22 mouse cellular contexts compared by ENCODE assay signal in the genomic region with DNA sequence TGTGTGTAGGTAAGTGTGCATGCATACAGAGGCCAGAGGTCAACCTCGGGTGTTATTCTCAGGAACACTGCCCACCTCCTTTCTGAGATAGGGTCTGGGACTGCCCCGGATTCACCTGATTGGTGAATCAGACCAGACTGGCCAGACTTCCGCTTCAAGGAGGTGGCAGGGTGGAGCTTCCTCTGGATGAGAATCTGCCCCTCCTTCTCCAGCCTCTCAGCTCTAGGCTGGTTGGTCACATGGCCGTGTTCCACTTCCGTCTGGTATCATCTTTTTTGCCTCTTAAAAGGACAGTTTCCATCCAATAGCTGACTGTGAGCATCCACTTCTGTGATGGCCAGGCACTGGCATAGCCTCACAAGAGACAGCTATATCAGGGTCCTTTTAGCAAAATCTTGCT. TPM values are rescaled to one million over a fixed set of nuclear protein-coding genes. Genes with fewer than 3 reads are reported as not detected.
DNase-seq lines count a peak whose midpoint lies in the region; ATAC-seq and TF ChIP-seq lines count a peak whose summit lies in the region.
"Had no signal": no experiment of that assay in that cellular context is flagged by ENCODE, and none has a peak within 500 bp of the region (broad histone marks: within the 10 kb centered on the region; RNA-seq: fewer than 3 reads in every experiment).

No protein-coding gene starts in this region.

- no peak overlapping the region for H3K27ac ChIP-seq in midbrain, embryonic 11.5 days (ENCODE audit: low read depth, low read length)
- no peak overlapping the region for H3K27ac ChIP-seq in midbrain, embryonic 10.5 days (replicated peaks)
- no peak overlapping the region for H3K27ac ChIP-seq in CH12.LX (ENCODE audit: insufficient read depth, low read depth)
- H3K27ac ChIP-seq: embryonic facial prominence, embryonic 10.5 days; embryonic facial prominence, embryonic 12.5 days; forebrain, embryonic 13.5 days; forebrain, embryonic 15.5 days had no signal

- in situ Hi-C loops in CH12.LX (cut with MboI; ENCODE audit: low pct_ligation_motif_present, low pct_unique_long_range_greater_than_20kb, low sequenced_read_pairs) = loop anchor here (5.0 kb wide), 1 partner anchor 40 kb away; no protein-coding TSS in a partner anchor

- TF ChIP-seq POLR2A in CH12.LX (IDR thresholded peaks at IDR 0.05; ENCODE audit: low read depth, low read length) = no peak

- no peaks in the 10 kb centered on the region for H3K36me3 ChIP-seq in midbrain, embryonic 11.5 days (ENCODE audit: control insufficient read depth, insufficient read depth, low read length)
- no peaks in the 10 kb centered on the region for H3K36me3 ChIP-seq in midbrain, embryonic 10.5 days
- H3K36me3 ChIP-seq in CH12.LX (replicated peaks in 1 of 2; ENCODE audit: control insufficient read depth in 1 of 2, insufficient read depth in 1 of 2, low read length in 1 of 2) (no peaks in the 10 kb centered on the region), G1E (replicated peaks) (no peaks in the 10 kb centered on the region)
- H3K36me3 ChIP-seq: embryonic facial prominence, embryonic 10.5 days; embryonic facial prominence, embryonic 12.5 days; forebrain, embryonic 15.5 days had no signal

- no peaks in the 10 kb centered on the region for H3K79me2 ChIP-seq in CH12.LX (replicated peaks; ENCODE audit: control insufficient read depth, extremely low read depth, insufficient read depth, poor library complexity, severe bottlenecking)

- TF ChIP-seq CTCF in CH12.LX (conservative IDR thresholded peaks at IDR 0.05 in 1 of 2, IDR thresholded peaks at IDR 0.05 in 1 of 2; ENCODE audit: low read depth in 2 of 2, low read length in 2 of 2) (no peak), G1E (IDR thresholded peaks at IDR 0.05; ENCODE audit: low read depth, low read length) (no peak)

- TF ChIP-seq EP300 in CH12.LX (IDR thresholded peaks at IDR 0.05; ENCODE audit: low read length) = no peak

- dilution Hi-C loops in CH12.LX (cut with MboI; ENCODE audit: extremely low pct_ligation_motif_present, extremely low pct_unique_long_range_greater_than_20kb, low sequenced_read_pairs) = no loop called here

- no peaks in the 10 kb centered on the region for H3K9me3 ChIP-seq in midbrain, embryonic 11.5 days (ENCODE audit: control insufficient read depth, low read length)
- H3K9me3 ChIP-seq in midbrain, embryonic 10.5 days (replicated peaks) = no peaks in the 10 kb centered on the region
- H3K9me3 ChIP-seq in CH12.LX (replicated peaks; ENCODE audit: low read length) = no peaks in the 10 kb centered on the region
- H3K9me3 ChIP-seq in G1E (replicated peaks) = no peaks in the 10 kb centered on the region
- H3K9me3 ChIP-seq: embryonic facial prominence, embryonic 10.5 days; embryonic facial prominence, embryonic 12.5 days; forebrain, embryonic 13.5 days; forebrain, embryonic 15.5 days had no signal

- no peak for ATAC-seq in midbrain, embryonic 11.5 days (ENCODE audit: low FRiP score)
- peak; percentile 51; the same call in 1 of the 2 replicates for ATAC-seq in G1E (ENCODE audit: extremely low read depth, insufficient number of reproducible peaks, low FRiP score, poor library complexity, severe bottlenecking)
- ATAC-seq: CD4-positive, CD25-positive, alpha-beta regulatory T cell, adult 4 months; forebrain, embryonic 13.5 days; forebrain, embryonic 15.5 days; forebrain, postnatal 0 days had no signal

- peak; percentile 66 for DNase-seq in midbrain, embryonic 11.5 days (ENCODE audit: low spot score, missing footprints)
- no peak for DNase-seq in midbrain, embryonic 10.5 days (ENCODE audit: low spot score)
- DNase-seq in CH12.LX (ENCODE audit: extremely low read depth) = peak; percentile 23
- no peak for DNase-seq in G1E (ENCODE audit: low spot score)
- peak; percentile 53 for DNase-seq in ZHBTc4 (ENCODE audit: low read depth, low spot score)
- DNase-seq in spleen, postnatal 36 days (ENCODE audit: low spot score in 2 of 2) = no peak
- DNase-seq in adipocyte (ENCODE audit: low spot score) = no peak
- no peak for DNase-seq in cerebellum, postnatal 25 days
- DNase-seq: adrenal gland, adult 8-10 months; adrenal gland, postnatal 14 days; adrenal gland, postnatal 36 days; cerebellum, adult 11-12 months; cerebellum, adult 8-10 months; cerebellum, adult 9-11 months; cerebellum, postnatal 14 days; forebrain, postnatal 0 days had no signal

- H3K4me2 ChIP-seq in midbrain, embryonic 11.5 days = no peak overlapping the region
- H3K4me2 ChIP-seq in CH12.LX (ENCODE audit: insufficient read depth, low read depth, poor library complexity, severe bottlenecking) = no peak overlapping the region
- H3K4me2 ChIP-seq: embryonic facial prominence, embryonic 12.5 days; forebrain, embryonic 13.5 days; forebrain, embryonic 15.5 days had no signal

- WGBS in midbrain, embryonic 11.5 days = 78% methylated on average over 5 of the region's 5 CpGs
- 81% methylated on average over 5 of the region's 5 CpGs for WGBS in midbrain, embryonic 10.5 days

- H3K4me3 ChIP-seq in midbrain, embryonic 11.5 days (ENCODE audit: low read depth, low read length) = no peak overlapping the region
- no peak overlapping the region for H3K4me3 ChIP-seq in midbrain, embryonic 10.5 days
- no peak overlapping the region for H3K4me3 ChIP-seq in CH12.LX (replicated peaks in 1 of 3; ENCODE audit: low read depth in 2 of 3, low read length in 2 of 3, poor library complexity in 1 of 3)
- H3K4me3 ChIP-seq in G1E (ENCODE audit: low read depth, low read length) = no peak overlapping the region
- H3K4me3 ChIP-seq: embryonic facial prominence, embryonic 10.5 days; embryonic facial prominence, embryonic 12.5 days; forebrain, embryonic 13.5 days; forebrain, embryonic 15.5 days had no signal

- no peaks in the 10 kb centered on the region for H3K27me3 ChIP-seq in midbrain, embryonic 11.5 days (ENCODE audit: control insufficient read depth, insufficient read depth, low read length)
- 0 out of 2 replicates have a peak, but pooled peaks cover 10% of the 10 kb centered on the region for H3K27me3 ChIP-seq in midbrain, embryonic 10.5 days (ENCODE audit: low read depth, poor library complexity, severe bottlenecking)
- H3K27me3 ChIP-seq in CH12.LX (replicated peaks) (peaks cover 43% of the 10 kb centered on the region), G1E (ENCODE audit: insufficient read depth, low read length) (peaks cover 6% of the 10 kb centered on the region)
- H3K27me3 ChIP-seq: embryonic facial prominence, embryonic 12.5 days; forebrain, embryonic 13.5 days; forebrain, embryonic 15.5 days had no signal

- H3K4me1 ChIP-seq in midbrain, embryonic 11.5 days (ENCODE audit: control insufficient read depth, insufficient read depth, low read length) = no peaks in the 10 kb centered on the region
- peaks cover 3% of the 10 kb centered on the region; the same call in 1 of the 2 replicates for H3K4me1 ChIP-seq in midbrain, embryonic 10.5 days
- H3K4me1 ChIP-seq in CH12.LX (ENCODE audit: control insufficient read depth in 1 of 2, insufficient read depth in 2 of 2) = peaks cover 4% of the 10 kb centered on the region in 2 experiments; a peak in 2 of 4 replicates
- H3K4me1 ChIP-seq in G1E (ENCODE audit: insufficient read depth, low read depth, low read length) = peaks cover 5% of the 10 kb centered on the region; the same call in 1 of the 2 replicates
- H3K4me1 ChIP-seq: forebrain, embryonic 13.5 days; forebrain, embryonic 15.5 days had no signal

- no peak for TF ChIP-seq RAD21 in CH12.LX (IDR thresholded peaks at IDR 0.05; ENCODE audit: low read depth, low read length)

- H3K9ac ChIP-seq in midbrain, embryonic 11.5 days (ENCODE audit: low read length) = no peak overlapping the region
- H3K9ac ChIP-seq in CH12.LX (ENCODE audit: insufficient read depth, low read depth) = no peak overlapping the region
- H3K9ac ChIP-seq: embryonic facial prominence, embryonic 12.5 days; forebrain, embryonic 13.5 days; forebrain, embryonic 15.5 days; forebrain, postnatal 0 days had no signal

TF ChIP-seq in CH12.LX, 34 proteins besides CTCF, POLR2A, EP300 and RAD21:
- peak; percentile 52 for TF ChIP-seq ELF1 (IDR thresholded peaks at IDR 0.05; ENCODE audit: low read depth, low read length)
- TF ChIP-seq MAX (IDR thresholded peaks at IDR 0.05; ENCODE audit: low read length) = 0 out of 2 replicates have a peak, but pooled peaks have one; percentile 37
- peak; percentile 30; the same call in 1 of the 2 replicates for TF ChIP-seq USF2 (conservative IDR thresholded peaks at IDR 0.05; ENCODE audit: low read depth, low read length)
- no peak for TF ChIP-seq ZKSCAN1 (IDR thresholded peaks at IDR 0.05; ENCODE audit: borderline replicate concordance, low read depth, low read length)
- TF ChIP-seq USF1 (IDR thresholded peaks at IDR 0.05; ENCODE audit: low read depth, low read length) = peak; percentile 56

RNA-seq across cellular contexts. Expression of a gene that starts 24.3 kb away (rescaled TPM):
- 7.8 and 9.8 TPM in 2 replicates for polyA plus RNA-seq in midbrain, embryonic 11.5 days (2014; fragmentation: Nextera tagmentation; extraction: Ambion mirVana)
- 9.4 and 12.3 TPM in 2 replicates for polyA plus RNA-seq in midbrain, embryonic 10.5 days (2016; fragmentation: Nextera tagmentation; extraction: Ambion mirVana)
- total RNA-seq in CH12.LX (2012; rRNA removed) = not detected in 2 replicates
- total RNA-seq in CH12.LX (2014; rRNA removed) = not detected in 2 replicates
- not detected in 2 replicates for polyA plus RNA-seq in CH12.LX (2012; ENCODE audit: insufficient read length, low read depth)
- total RNA-seq in G1E (2014; fragmentation: Nextera tagmentation) = not detected in 2 replicates
- 0.05 and 0.12 TPM in 2 replicates for total RNA-seq in G1E (2017)
- polyA plus RNA-seq in G1E (2012) = not detected in 2 replicates
- total RNA-seq: MEL had no signal
- polyA plus RNA-seq: CD4-positive, CD25-positive, alpha-beta regulatory T cell, adult 4 months had no signal

Comparison
In these comparisons a context has a peak if more than half of its experiments do, and no peak if none do; other contexts are left out.
1. DNase-seq: peak in midbrain, embryonic 11.5 days (single experiment), CH12.LX (single experiment) and ZHBTc4 (single experiment); none in midbrain, embryonic 10.5 days (single experiment), G1E (single experiment), spleen, postnatal 36 days (0 of 2), adipocyte (single experiment) and cerebellum, postnatal 25 days (0 of 2).